Mouse (Mus musculus) limb, embryonic 13.5 days (tissue): ENCODE measurements around the gene Kcnk13. TPM values are rescaled to one million over a fixed set of nuclear protein-coding genes. Genes with fewer than 3 reads are reported as not detected.

Experiments used
- ATAC-seq: fragments of 200-750 bp; cut with Nextera tagmentation; 2 replicates; pipeline ENCODE4 v1.8.0; 2017; ENCODE audit warnings: low read depth, moderate number of reproducible peaks, moderate TSS enrichment; ENCODE audit not compliant: low FRiP score
- H3K27ac ChIP-seq: fragments of 300-500 bp; sonication (generic); 2 replicates; pipeline ENCODE4 v1.5.1; 2015; ENCODE audit warnings: inconsistent platforms, mild to moderate bottlenecking, moderate library complexity
- H3K27me3 ChIP-seq: fragments of 300-500 bp; sonication (generic); 2 replicates; pipeline ENCODE4 v1.6.1; 2015; ENCODE audit warnings: mild to moderate bottlenecking, inconsistent platforms
- H3K36me3 ChIP-seq: fragments of 300-500 bp; sonication (generic); 2 replicates; pipeline ENCODE4 v1.6.1; 2015; ENCODE audit warnings: inconsistent platforms, mild to moderate bottlenecking, moderate library complexity
- H3K4me1 ChIP-seq: fragments of 300-500 bp; sonication (generic); 2 replicates; pipeline ENCODE4 v1.6.1; 2015; ENCODE audit warnings: inconsistent platforms
- H3K4me2 ChIP-seq: fragments of 300-500 bp; sonication (generic); replicated peaks from 2 replicates; pipeline ENCODE4 v1.6.1; 2015; ENCODE audit warnings: inconsistent platforms, mild to moderate bottlenecking, moderate library complexity
- H3K4me3 ChIP-seq: fragments of 300-500 bp; sonication (generic); 2 replicates; pipeline ENCODE4 v1.5.1; 2015; ENCODE audit warnings: moderate library complexity, mild to moderate bottlenecking, inconsistent platforms
- H3K9ac ChIP-seq: fragments of 300-500 bp; sonication (generic); 2 replicates; pipeline ENCODE4 v1.6.1; 2015; ENCODE audit warnings: mild to moderate bottlenecking, inconsistent platforms
- H3K9me3 ChIP-seq: fragments of 300-500 bp; sonication (generic); 2 replicates; pipeline ENCODE4 v1.6.1; 2016; ENCODE audit warnings: inconsistent platforms
- WGBS: fragments of 180-500 bp; shearing (Covaris S2); methylation state at CpG from one replicate; pipeline ENCODE4 v1.1.7; 2015; 5-methylcytosine and 5-hydroxymethylcytosine counted together
- polyA plus RNA-seq: library from polyadenylated mRNA; unstranded; fragments of >200 nt; fragmentation: Nextera tagmentation; extraction: Ambion mirVana; gene quantifications from 2 replicates; pipeline ENCODE4 v1.2.1, GENCODE M21; 2015

Gene Kcnk13
- polyA plus RNA-seq, 1 experiment from 2014 or later = 2.4 TPM

- Histone ChIP-seq H3K4me2 (no peak overlapping the region), H3K27me3 (no peaks in the 10 kb centered on the region), H3K4me1 (no peaks in the 10 kb centered on the region), H3K9ac (no peak overlapping the region), H3K9me3 (no peaks in the 10 kb centered on the region), H3K27ac (no peak overlapping the region), H3K4me3 (no peak overlapping the region), H3K36me3 (no peaks in the 10 kb centered on the region)
- ATAC-seq = no peak
- 76% methylated on average over 7 of the region's 7 CpGs for WGBS
These were observed 62.5 kb downstream of the Kcnk13 start for GRCm38 (mm10) chr12:100026715-100027245.

- Histone ChIP-seq H3K27ac (no peak overlapping the region), H3K36me3 (no peaks in the 10 kb centered on the region), H3K4me3 (no peak overlapping the region), H3K27me3 (no peaks in the 10 kb centered on the region), H3K4me2 (no peak overlapping the region), H3K9ac (no peak overlapping the region), H3K4me1 (no peaks in the 10 kb centered on the region), H3K9me3 (no peaks in the 10 kb centered on the region)
- no peak for ATAC-seq
- 76% methylated on average over 7 of the region's 7 CpGs for WGBS
These were observed 63.0 kb downstream of the Kcnk13 start for GRCm38 (mm10) chr12:100027281-100027680.

GRCm38 (mm10) chr12:100031681-100032080, 67.4 kb downstream of the Kcnk13 start:
- no peak for ATAC-seq
- no peaks in the 10 kb centered on the region for H3K4me1 ChIP-seq
- H3K4me3 ChIP-seq = no peak overlapping the region
- H3K9me3 ChIP-seq = 0 out of 2 replicates have a peak, but pooled peaks cover 2% of the 10 kb centered on the region
- WGBS = 84% methylated on average over 5 of the region's 5 CpGs
- no peak overlapping the region for H3K4me2 ChIP-seq
- H3K27me3 ChIP-seq = no peaks in the 10 kb centered on the region
- no peaks in the 10 kb centered on the region for H3K36me3 ChIP-seq
- H3K9ac ChIP-seq = no peak overlapping the region
- no peak overlapping the region for H3K27ac ChIP-seq

GRCm38 (mm10) chr12:100032521-100032920, 68.2 kb downstream of the Kcnk13 start:
- Histone ChIP-seq H3K4me2 (no peak overlapping the region), H3K9ac (no peak overlapping the region), H3K4me1 (no peaks in the 10 kb centered on the region), H3K4me3 (no peak overlapping the region), H3K27ac (no peak overlapping the region), H3K9me3 (0 out of 2 replicates have a peak, but pooled peaks cover 4% of the 10 kb centered on the region), H3K27me3 (no peaks in the 10 kb centered on the region), H3K36me3 (no peaks in the 10 kb centered on the region)
- 82% methylated on average over 4 of the region's 4 CpGs for WGBS
- no peak for ATAC-seq

GRCm38 (mm10) chr12:100038741-100039262, 74.5 kb downstream of the Kcnk13 start:
- no peaks in the 10 kb centered on the region for H3K27me3 ChIP-seq
- no peak overlapping the region for H3K9ac ChIP-seq
- no peak for ATAC-seq
- no peak overlapping the region for H3K4me3 ChIP-seq
- H3K36me3 ChIP-seq = no peaks in the 10 kb centered on the region
- no peaks in the 10 kb centered on the region for H3K4me1 ChIP-seq
- H3K27ac ChIP-seq = no peak overlapping the region
- 0 out of 2 replicates have a peak, but pooled peaks cover 4% of the 10 kb centered on the region for H3K9me3 ChIP-seq
- WGBS = 87% methylated on average over 5 of the region's 5 CpGs
- H3K4me2 ChIP-seq = no peak overlapping the region

DNA sequence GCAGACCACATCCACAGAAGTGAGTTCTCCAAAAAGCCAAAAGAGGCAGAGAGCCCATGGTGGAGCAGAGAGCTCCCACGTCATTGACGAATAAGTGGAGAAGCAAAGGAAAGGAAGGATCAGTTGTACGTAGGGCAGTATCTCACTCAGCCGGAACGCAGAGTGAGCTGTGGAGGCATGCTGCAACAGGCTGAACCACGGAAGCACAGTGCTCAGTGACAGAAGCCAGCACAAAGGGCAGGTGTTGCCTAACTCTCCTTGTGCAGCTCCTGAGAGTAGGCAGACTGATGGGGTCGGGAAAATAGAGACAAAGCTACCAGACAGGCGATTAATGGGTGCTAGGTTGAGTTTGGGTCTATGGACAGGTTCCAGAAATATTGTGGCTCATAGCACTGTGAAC, 77.8 kb downstream of the Kcnk13 start:
- WGBS = 72% methylated on average over 8 of the region's 8 CpGs
- no peak overlapping the region for H3K27ac ChIP-seq
- ATAC-seq = no peak
- H3K4me1 ChIP-seq = no peaks in the 10 kb centered on the region
- H3K4me3 ChIP-seq = no peak overlapping the region
- H3K36me3 ChIP-seq = no peaks in the 10 kb centered on the region
- H3K4me2 ChIP-seq = no peak overlapping the region
- H3K9me3 ChIP-seq = no peaks in the 10 kb centered on the region
- H3K27me3 ChIP-seq = no peaks in the 10 kb centered on the region
- H3K9ac ChIP-seq = no peak overlapping the region

DNA sequence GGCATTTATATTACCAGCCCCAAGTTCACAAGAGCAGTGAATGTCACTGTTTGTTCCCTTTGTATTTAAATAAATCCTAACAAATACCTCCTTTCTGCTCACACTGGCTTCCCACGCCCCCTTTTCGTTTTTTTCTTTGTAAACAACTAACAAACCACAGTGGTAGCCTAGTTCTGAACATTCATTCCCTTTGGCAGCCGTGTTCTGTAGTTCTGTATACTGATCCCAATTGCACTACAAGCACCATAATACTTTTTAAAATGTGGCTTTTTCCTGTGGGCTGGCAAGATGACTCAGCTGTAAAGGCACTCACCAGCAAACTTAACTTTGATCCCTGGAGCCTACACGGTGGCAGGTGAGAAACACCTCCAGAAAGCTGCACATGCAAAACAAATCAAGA, 80.4 kb downstream of the Kcnk13 start:
- H3K9ac ChIP-seq = no peak overlapping the region
- 59% methylated on average over 4 of the region's 4 CpGs for WGBS
- no peak for ATAC-seq
- no peaks in the 10 kb centered on the region for H3K4me1 ChIP-seq
- no peaks in the 10 kb centered on the region for H3K36me3 ChIP-seq
- no peaks in the 10 kb centered on the region for H3K9me3 ChIP-seq
- H3K27ac ChIP-seq = no peak overlapping the region
- no peak overlapping the region for H3K4me3 ChIP-seq
- no peaks in the 10 kb centered on the region for H3K27me3 ChIP-seq
- no peak overlapping the region for H3K4me2 ChIP-seq

DNA sequence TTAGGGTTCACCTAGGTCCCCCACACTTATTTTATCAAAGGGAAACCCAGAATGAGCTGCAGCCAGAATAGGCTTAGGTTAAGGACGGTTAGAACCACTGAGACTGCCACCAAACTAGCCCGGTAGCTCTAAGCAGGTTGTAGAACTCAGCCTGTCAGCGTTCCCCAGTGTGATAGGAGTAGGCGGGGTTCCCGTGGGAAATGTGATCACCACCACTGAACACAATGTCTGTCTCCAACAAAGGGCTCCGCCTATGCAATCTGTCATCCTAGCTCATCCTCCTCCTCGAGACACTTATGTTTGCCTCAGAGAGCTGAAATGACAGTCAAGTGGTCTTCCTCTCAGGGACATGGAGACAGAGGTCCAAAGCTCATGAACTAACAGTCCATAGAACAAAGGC, 86.3 kb downstream of the Kcnk13 start:
- no peaks in the 10 kb centered on the region for H3K27me3 ChIP-seq
- H3K36me3 ChIP-seq = no peaks in the 10 kb centered on the region
- no peak overlapping the region for H3K27ac ChIP-seq
- H3K9me3 ChIP-seq = no peaks in the 10 kb centered on the region
- no peak overlapping the region for H3K4me3 ChIP-seq
- no peak overlapping the region for H3K9ac ChIP-seq
- WGBS = 69% methylated on average over 7 of the region's 7 CpGs
- no peak for ATAC-seq
- no peak overlapping the region for H3K4me2 ChIP-seq
- no peaks in the 10 kb centered on the region for H3K4me1 ChIP-seq

- 79% methylated on average over 5 of the region's 5 CpGs for WGBS
- Histone ChIP-seq H3K27ac (no peak overlapping the region), H3K27me3 (no peaks in the 10 kb centered on the region), H3K9me3 (no peaks in the 10 kb centered on the region), H3K9ac (no peak overlapping the region), H3K4me1 (no peaks in the 10 kb centered on the region), H3K4me2 (no peak overlapping the region), H3K4me3 (no peak overlapping the region), H3K36me3 (no peaks in the 10 kb centered on the region)
- no peak for ATAC-seq
These were observed 89.3 kb downstream of the Kcnk13 start for GRCm38 (mm10) chr12:100053617-100054016.

- Histone ChIP-seq H3K27ac (no peak overlapping the region), H3K9ac (no peak overlapping the region), H3K4me3 (no peak overlapping the region), H3K4me2 (no peak overlapping the region), H3K9me3 (no peaks in the 10 kb centered on the region), H3K27me3 (no peaks in the 10 kb centered on the region), H3K36me3 (no peaks in the 10 kb centered on the region), H3K4me1 (no peaks in the 10 kb centered on the region)
- no peak for ATAC-seq
- 91% methylated on average over 10 of the region's 10 CpGs for WGBS
These were observed 96.8 kb downstream of the Kcnk13 start for GRCm38 (mm10) chr12:100061071-100061470.

DNA sequence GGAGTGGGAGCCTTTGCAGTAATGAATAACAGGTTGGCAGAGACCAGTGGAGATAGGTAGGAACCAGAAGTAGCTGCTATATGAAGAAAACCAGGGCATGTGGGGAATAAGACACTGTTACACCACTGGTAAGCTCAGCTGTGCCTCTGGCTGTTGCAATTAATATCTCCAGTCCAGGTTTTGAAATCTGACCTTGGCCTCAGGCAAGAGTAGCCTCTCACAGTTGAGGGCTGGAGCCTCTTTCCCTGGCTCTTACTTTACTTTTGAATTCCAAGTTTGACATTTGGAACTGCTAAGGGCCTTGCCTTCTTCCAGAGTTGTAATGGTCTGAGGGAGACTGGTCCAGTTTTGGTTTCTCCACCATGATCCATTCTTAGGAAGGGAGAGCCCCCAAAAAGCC, 97.5 kb downstream of the Kcnk13 start:
- Histone ChIP-seq H3K27me3 (no peaks in the 10 kb centered on the region), H3K4me1 (no peaks in the 10 kb centered on the region), H3K27ac (no peak overlapping the region), H3K4me2 (no peak overlapping the region), H3K36me3 (no peaks in the 10 kb centered on the region), H3K9me3 (no peaks in the 10 kb centered on the region), H3K4me3 (no peak overlapping the region), H3K9ac (no peak overlapping the region)
- ATAC-seq = no peak

DNA sequence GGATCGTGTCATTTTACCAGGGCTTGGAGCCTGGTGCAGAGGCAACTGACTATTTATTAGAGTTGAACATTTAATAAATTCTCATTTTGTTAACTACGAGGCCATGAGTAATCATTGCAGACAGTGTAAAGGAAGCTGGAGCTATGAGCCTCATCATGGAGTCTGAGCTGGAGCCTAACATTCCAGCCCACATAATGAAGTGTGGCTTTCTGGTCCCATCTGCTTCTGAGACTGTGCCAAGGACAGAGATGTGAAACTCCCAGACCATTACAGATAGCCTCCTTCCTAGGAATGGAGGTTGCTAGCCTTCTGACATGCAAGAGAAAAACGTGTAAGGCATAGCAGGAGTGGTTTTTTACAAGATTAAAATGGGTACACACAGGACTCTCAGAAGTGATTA, 98.3 kb downstream of the Kcnk13 start:
- Histone ChIP-seq H3K36me3 (no peaks in the 10 kb centered on the region), H3K4me3 (no peak overlapping the region), H3K4me2 (no peak overlapping the region), H3K27me3 (no peaks in the 10 kb centered on the region), H3K27ac (no peak overlapping the region), H3K9ac (no peak overlapping the region), H3K9me3 (no peaks in the 10 kb centered on the region), H3K4me1 (no peaks in the 10 kb centered on the region)
- 74% methylated on average over 3 of the region's 3 CpGs for WGBS
- ATAC-seq = no peak

GRCm38 (mm10) chr12:100065109-100065508, 100.8 kb downstream of the Kcnk13 start:
- Histone ChIP-seq H3K27ac (no peak overlapping the region), H3K9me3 (no peaks in the 10 kb centered on the region), H3K4me3 (no peak overlapping the region), H3K4me2 (no peak overlapping the region), H3K27me3 (no peaks in the 10 kb centered on the region), H3K36me3 (no peaks in the 10 kb centered on the region), H3K4me1 (no peaks in the 10 kb centered on the region), H3K9ac (no peak overlapping the region)
- 76% methylated on average over 3 of the region's 3 CpGs for WGBS
- no peak for ATAC-seq
